Mouse (Mus musculus): ENCODE data around the gene Sdk1. TPM values are rescaled to one million over a fixed set of nuclear protein-coding genes. Genes with fewer than 3 reads are reported as not detected.

The Sdk1 gene
- polyA plus RNA-seq, 1 experiment, result 0.55 TPM

DNA sequence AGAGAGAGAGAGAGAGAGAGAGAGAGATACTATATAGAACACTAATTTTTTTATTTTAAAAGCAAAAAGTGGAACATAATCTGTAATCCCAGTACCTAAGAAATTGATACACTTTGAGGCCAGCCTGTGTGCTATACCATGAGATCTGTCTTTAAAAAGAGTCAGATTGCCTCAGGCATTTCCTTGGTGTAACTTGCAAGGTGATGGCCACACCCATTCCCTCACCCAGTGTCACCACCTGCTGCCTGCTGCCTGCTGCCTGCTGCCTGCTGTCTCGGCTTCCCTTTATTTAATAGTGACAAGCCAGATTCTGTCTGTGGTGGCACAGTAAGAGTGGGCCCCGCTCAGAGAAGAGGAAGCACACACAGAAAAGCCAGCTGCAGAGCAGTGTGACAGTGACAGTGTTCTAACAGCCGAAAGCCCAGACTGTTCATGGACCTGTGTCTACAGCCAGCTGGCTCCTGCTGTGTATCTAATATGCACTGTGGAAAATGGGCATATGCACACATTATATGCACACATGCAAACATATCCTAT is 642.9 kb downstream of the Sdk1 start:
- H3K27ac ChIP-seq (ENCODE audit: insufficient read depth, low read depth, low read length), result no peak overlapping the region
- no peak overlapping the region for H3K4me3 ChIP-seq (ENCODE audit: insufficient read depth, low read length)
- TF ChIP-seq CTCF (IDR thresholded peaks at IDR 0.05; ENCODE audit: low read depth, low read length) (no peak), POLR2A (IDR thresholded peaks at IDR 0.05; ENCODE audit: borderline replicate concordance, low read depth, low read length) (no peak)
- no peaks in the 10 kb centered on the region for H3K4me1 ChIP-seq (ENCODE audit: control insufficient read depth, insufficient read depth, low read length)

GRCm38 (mm10) chr5:141886006-141886405 is 644.7 kb downstream of the Sdk1 start:
- Histone ChIP-seq H3K27ac (ENCODE audit: insufficient read depth, low read depth, low read length) (no peak overlapping the region), H3K4me3 (ENCODE audit: insufficient read depth, low read length) (no peak overlapping the region), H3K4me1 (ENCODE audit: control insufficient read depth, insufficient read depth, low read length) (no peaks in the 10 kb centered on the region)
- TF ChIP-seq POLR2A (IDR thresholded peaks at IDR 0.05; ENCODE audit: borderline replicate concordance, low read depth, low read length) (no peak), CTCF (IDR thresholded peaks at IDR 0.05; ENCODE audit: low read depth, low read length) (no peak)

GRCm38 (mm10) chr5:141889766-141890165 is 648.5 kb downstream of the Sdk1 start:
- TF ChIP-seq CTCF (IDR thresholded peaks at IDR 0.05; ENCODE audit: low read depth, low read length), result no peak
- no peak for TF ChIP-seq POLR2A (IDR thresholded peaks at IDR 0.05; ENCODE audit: borderline replicate concordance, low read depth, low read length)
- Histone ChIP-seq H3K4me3 (ENCODE audit: insufficient read depth, low read length) (no peak overlapping the region), H3K4me1 (ENCODE audit: control insufficient read depth, insufficient read depth, low read length) (no peaks in the 10 kb centered on the region), H3K27ac (ENCODE audit: insufficient read depth, low read depth, low read length) (no peak overlapping the region)

- no peak overlapping the region for H3K4me3 ChIP-seq (ENCODE audit: insufficient read depth, low read length)
- H3K4me1 ChIP-seq (ENCODE audit: control insufficient read depth, insufficient read depth, low read length), result no peaks in the 10 kb centered on the region
- TF ChIP-seq POLR2A (IDR thresholded peaks at IDR 0.05; ENCODE audit: borderline replicate concordance, low read depth, low read length) (no peak), CTCF (IDR thresholded peaks at IDR 0.05; ENCODE audit: low read depth, low read length) (no peak)
- no peak overlapping the region for H3K27ac ChIP-seq (ENCODE audit: insufficient read depth, low read depth, low read length)
Observed at GRCm38 (mm10) chr5:141896402-141896801, 655.1 kb downstream of the Sdk1 start.

- no peak for TF ChIP-seq CTCF (IDR thresholded peaks at IDR 0.05; ENCODE audit: low read depth, low read length)
- TF ChIP-seq POLR2A (IDR thresholded peaks at IDR 0.05; ENCODE audit: borderline replicate concordance, low read depth, low read length), result no peak
- Histone ChIP-seq H3K27ac (ENCODE audit: insufficient read depth, low read depth, low read length) (no peak overlapping the region), H3K4me1 (ENCODE audit: control insufficient read depth, insufficient read depth, low read length) (no peaks in the 10 kb centered on the region), H3K4me3 (ENCODE audit: insufficient read depth, low read length) (no peak overlapping the region)
Observed at GRCm38 (mm10) chr5:141897481-141897880, 656.2 kb downstream of the Sdk1 start.

- no peak overlapping the region for H3K27ac ChIP-seq (ENCODE audit: insufficient read depth, low read depth, low read length)
- H3K4me1 ChIP-seq (ENCODE audit: control insufficient read depth, insufficient read depth, low read length), result no peaks in the 10 kb centered on the region
- TF ChIP-seq CTCF (IDR thresholded peaks at IDR 0.05; ENCODE audit: low read depth, low read length) (no peak), POLR2A (IDR thresholded peaks at IDR 0.05; ENCODE audit: borderline replicate concordance, low read depth, low read length) (no peak)
- no peak overlapping the region for H3K4me3 ChIP-seq (ENCODE audit: insufficient read depth, low read length)
Observed at GRCm38 (mm10) chr5:141899751-141900150, 658.5 kb downstream of the Sdk1 start.

DNA sequence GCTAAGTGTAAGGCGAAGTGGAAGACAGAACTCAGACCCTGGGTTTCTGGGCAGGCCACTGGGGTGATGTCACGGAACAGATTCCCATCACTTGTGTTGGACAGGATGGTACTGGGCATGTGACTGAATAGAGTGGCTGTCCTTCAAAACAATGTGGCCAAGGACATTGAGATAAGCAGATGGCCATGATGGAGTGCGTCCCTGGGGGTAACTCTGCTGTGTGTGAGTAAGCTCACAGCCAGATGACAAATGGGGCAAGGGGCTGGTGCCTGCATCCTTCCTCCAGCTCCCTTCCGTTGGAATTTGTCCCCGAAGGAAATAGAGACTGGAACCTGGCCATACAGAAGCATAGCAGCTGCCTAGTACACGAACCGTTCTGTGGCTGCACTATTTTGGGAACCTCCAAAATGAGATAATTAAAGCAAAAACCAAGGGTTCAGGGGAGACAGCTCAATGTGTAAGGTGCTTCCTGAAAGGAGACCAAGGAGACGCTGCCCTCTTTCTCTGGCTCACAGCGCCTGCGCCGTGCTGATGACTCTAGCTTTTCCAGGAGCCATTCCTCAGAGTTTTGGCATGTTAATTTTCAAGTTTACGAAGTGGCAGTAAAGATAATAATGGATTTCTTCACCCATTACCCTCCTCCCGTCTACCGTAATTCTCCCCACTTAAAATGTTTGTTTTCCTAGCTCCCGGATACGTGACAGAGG is 661.4 kb downstream of the Sdk1 start:
- TF ChIP-seq CTCF (IDR thresholded peaks at IDR 0.05; ENCODE audit: low read depth, low read length) (no peak), POLR2A (IDR thresholded peaks at IDR 0.05; ENCODE audit: borderline replicate concordance, low read depth, low read length) (no peak)
- no peak overlapping the region for H3K4me3 ChIP-seq (ENCODE audit: insufficient read depth, low read length)
- no peaks in the 10 kb centered on the region for H3K4me1 ChIP-seq (ENCODE audit: control insufficient read depth, insufficient read depth, low read length)
- H3K27ac ChIP-seq (ENCODE audit: insufficient read depth, low read depth, low read length), result no peak overlapping the region

DNA sequence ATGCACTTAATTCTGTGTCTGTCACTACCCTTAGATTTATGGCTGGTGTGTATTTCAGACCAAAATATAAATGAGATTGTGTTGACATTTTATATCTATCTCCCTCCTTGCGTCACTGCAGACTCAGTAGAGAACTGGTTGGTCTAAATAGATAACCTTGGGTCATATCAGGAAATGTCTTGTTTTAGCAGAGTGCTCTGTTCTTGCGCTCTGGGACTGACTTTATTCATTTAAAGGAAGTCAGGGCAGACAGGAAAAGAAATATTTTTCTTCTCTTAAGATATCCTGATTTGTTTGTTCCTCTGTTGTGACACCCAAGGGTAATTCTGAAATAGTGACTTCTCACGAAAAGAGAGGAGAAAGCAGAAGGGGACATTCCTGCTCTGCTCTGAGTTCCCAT is 669.2 kb downstream of the Sdk1 start:
- TF ChIP-seq POLR2A (IDR thresholded peaks at IDR 0.05; ENCODE audit: borderline replicate concordance, low read depth, low read length), result no peak
- no peak overlapping the region for H3K27ac ChIP-seq (ENCODE audit: insufficient read depth, low read depth, low read length)
- H3K4me3 ChIP-seq (ENCODE audit: insufficient read depth, low read length), result no peak overlapping the region
- no peaks in the 10 kb centered on the region for H3K4me1 ChIP-seq (ENCODE audit: control insufficient read depth, insufficient read depth, low read length)

- no peak overlapping the region for H3K4me3 ChIP-seq (ENCODE audit: insufficient read depth, low read length)
- TF ChIP-seq CTCF (IDR thresholded peaks at IDR 0.05; ENCODE audit: low read depth, low read length), result no peak
- TF ChIP-seq POLR2A (IDR thresholded peaks at IDR 0.05; ENCODE audit: borderline replicate concordance, low read depth, low read length), result no peak
- H3K4me1 ChIP-seq (ENCODE audit: control insufficient read depth, insufficient read depth, low read length), result no peaks in the 10 kb centered on the region
- H3K27ac ChIP-seq (ENCODE audit: insufficient read depth, low read depth, low read length), result no peak overlapping the region
Observed at GRCm38 (mm10) chr5:141910886-141911285, 669.6 kb downstream of the Sdk1 start.

GRCm38 (mm10) chr5:141912881-141913280 is 671.6 kb downstream of the Sdk1 start:
- Histone ChIP-seq H3K4me1 (ENCODE audit: control insufficient read depth, insufficient read depth, low read length) (no peaks in the 10 kb centered on the region), H3K27ac (ENCODE audit: insufficient read depth, low read depth, low read length) (no peak overlapping the region), H3K4me3 (ENCODE audit: insufficient read depth, low read length) (no peak overlapping the region)
- TF ChIP-seq POLR2A (IDR thresholded peaks at IDR 0.05; ENCODE audit: borderline replicate concordance, low read depth, low read length), result no peak
- no peak for TF ChIP-seq CTCF (IDR thresholded peaks at IDR 0.05; ENCODE audit: low read depth, low read length)

All from bone marrow macrophage, adult 2 months (primary cell).